Mouse (Mus musculus): ENCODE measurements at regions not wholly inside any gene's neighbourhood (a gene's known extent, or its start where the extent isn't known, plus 50 kb on each side); places are given as distances from the start of the nearest gene placed in this dataset.

DNA sequence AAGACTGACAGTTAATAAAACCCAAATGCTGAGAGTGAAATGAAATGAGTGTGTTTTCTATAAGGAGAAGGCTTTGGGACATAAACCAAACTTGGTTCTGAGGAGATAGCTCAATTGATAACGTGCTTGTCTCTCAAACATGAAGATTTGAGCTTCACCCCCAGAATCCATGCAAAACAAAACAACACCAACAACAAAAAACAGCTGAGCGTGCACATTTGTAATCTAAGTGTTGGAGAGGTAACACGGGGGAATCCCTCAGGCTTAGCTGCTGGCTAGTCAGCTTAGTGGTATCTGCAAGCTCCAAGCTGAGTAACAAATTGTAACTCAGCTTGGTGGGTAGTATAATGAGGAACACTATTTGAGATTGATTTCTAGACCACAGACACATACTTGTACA, 84.9 kb upstream of the Sash1 start:
- no peak overlapping the region for H3K4me2 ChIP-seq (ENCODE audit: low read depth, low read length)
- WGBS = 77% methylated on average over 3 of the region's 3 CpGs
- peaks cover 19% of the 10 kb centered on the region for H3K4me1 ChIP-seq (ENCODE audit: control insufficient read depth, insufficient read depth, low read length)
- no peaks in the 10 kb centered on the region for H3K27me3 ChIP-seq (ENCODE audit: control insufficient read depth, insufficient read depth, low read length)
- no peak for ATAC-seq (ENCODE audit: insufficient read depth, low FRiP score)
- no peak overlapping the region for H3K9ac ChIP-seq (ENCODE audit: low read length)
- H3K4me3 ChIP-seq (replicated peaks; ENCODE audit: low read length) = no peak overlapping the region
- no peak overlapping the region for H3K27ac ChIP-seq (ENCODE audit: low read length)
- H3K36me3 ChIP-seq (ENCODE audit: control insufficient read depth, insufficient read depth, low read length) = no peaks in the 10 kb centered on the region
- no peaks in the 10 kb centered on the region for H3K9me3 ChIP-seq (replicated peaks; ENCODE audit: control insufficient read depth, low read length)

DNA sequence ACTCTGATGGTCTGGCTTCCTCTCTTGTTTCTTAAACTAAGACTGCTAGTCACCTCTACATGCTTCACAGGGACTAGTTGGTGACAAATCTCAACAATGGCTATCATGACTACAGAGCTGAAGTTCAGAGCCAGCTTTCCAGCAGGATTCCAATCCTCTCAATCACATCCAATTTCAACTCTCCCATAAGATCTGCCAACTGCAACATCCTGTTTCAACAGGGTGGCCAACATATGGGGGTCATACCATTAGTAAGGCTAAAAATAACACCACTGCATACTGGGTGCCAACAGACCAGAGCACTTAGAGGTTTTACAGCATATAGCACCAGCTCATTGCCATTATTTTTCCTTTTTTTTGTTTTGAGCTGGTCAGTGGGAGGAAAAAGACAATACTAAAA, 83.7 kb upstream of the Sash1 start:
- no peak overlapping the region for H3K4me2 ChIP-seq (ENCODE audit: low read depth, low read length)
- H3K9ac ChIP-seq (ENCODE audit: low read length) = no peak overlapping the region
- H3K4me3 ChIP-seq (replicated peaks; ENCODE audit: low read length) = no peak overlapping the region
- H3K36me3 ChIP-seq (ENCODE audit: control insufficient read depth, insufficient read depth, low read length) = no peaks in the 10 kb centered on the region
- no peaks in the 10 kb centered on the region for H3K27me3 ChIP-seq (ENCODE audit: control insufficient read depth, insufficient read depth, low read length)
- no peak for ATAC-seq (ENCODE audit: insufficient read depth, low FRiP score)
- H3K4me1 ChIP-seq (ENCODE audit: control insufficient read depth, insufficient read depth, low read length) = peaks cover 19% of the 10 kb centered on the region
- no peaks in the 10 kb centered on the region for H3K9me3 ChIP-seq (replicated peaks; ENCODE audit: control insufficient read depth, low read length)
- H3K27ac ChIP-seq (ENCODE audit: low read length) = no peak overlapping the region

DNA sequence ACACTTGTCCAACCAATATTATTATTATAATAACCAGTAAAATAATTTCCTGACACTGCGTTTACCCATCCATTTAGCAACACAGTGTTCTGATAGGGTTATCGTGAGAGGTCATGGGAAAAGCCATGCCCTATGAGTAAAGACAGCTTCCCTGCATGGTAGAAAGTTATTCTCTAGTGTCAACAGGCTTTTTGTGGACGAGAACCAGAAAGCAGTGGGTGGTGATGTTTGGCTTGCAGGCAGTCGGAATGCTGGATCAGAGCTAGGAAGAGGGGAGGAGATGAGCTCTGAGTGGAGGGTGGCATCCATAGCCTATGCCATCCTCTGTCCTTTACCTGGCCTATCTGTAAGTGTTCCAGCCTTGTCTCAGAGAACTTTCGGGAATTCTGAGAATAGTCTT, 83.1 kb upstream of the Sash1 start:
- Histone ChIP-seq H3K4me2 (ENCODE audit: low read depth, low read length) (no peak overlapping the region), H3K27ac (ENCODE audit: low read length) (peak overlapping the region; percentile 76; the same call in 1 of the 2 replicates)

GRCm38 (mm10) chr10:8968276-8968923, 82.5 kb upstream of the Sash1 start:
- peak; percentile 35; the same call in 1 of the 2 replicates for ATAC-seq (ENCODE audit: insufficient read depth, low FRiP score)

More for the DNA sequence above, 83.1 kb upstream of the Sash1 start:
- no peaks in the 10 kb centered on the region for H3K27me3 ChIP-seq (ENCODE audit: control insufficient read depth, insufficient read depth, low read length)
- WGBS = 54% methylated on average over 5 of the region's 5 CpGs
- H3K9ac ChIP-seq (ENCODE audit: low read length) = no peak overlapping the region
- H3K36me3 ChIP-seq (ENCODE audit: control insufficient read depth, insufficient read depth, low read length) = no peaks in the 10 kb centered on the region
- H3K4me1 ChIP-seq (ENCODE audit: control insufficient read depth, insufficient read depth, low read length) = peaks cover 19% of the 10 kb centered on the region
- H3K4me3 ChIP-seq (replicated peaks; ENCODE audit: low read length) = no peak overlapping the region
- no peaks in the 10 kb centered on the region for H3K9me3 ChIP-seq (replicated peaks; ENCODE audit: control insufficient read depth, low read length)
- ATAC-seq (ENCODE audit: insufficient read depth, low FRiP score) = no peak

GRCm38 (mm10) chr10:8962921-8963320, 77.1 kb upstream of the Sash1 start:
- 70% methylated on average over 5 of the region's 5 CpGs for WGBS
- H3K36me3 ChIP-seq (ENCODE audit: control insufficient read depth, insufficient read depth, low read length) = no peaks in the 10 kb centered on the region
- 0 out of 2 replicates have a peak, but pooled peaks cover under 1% of the 10 kb centered on the region for H3K4me1 ChIP-seq (ENCODE audit: control insufficient read depth, insufficient read depth, low read length)
- no peaks in the 10 kb centered on the region for H3K9me3 ChIP-seq (replicated peaks; ENCODE audit: control insufficient read depth, low read length)
- no peak for ATAC-seq (ENCODE audit: insufficient read depth, low FRiP score)
- no peak overlapping the region for H3K4me2 ChIP-seq (ENCODE audit: low read depth, low read length)
- no peak overlapping the region for H3K4me3 ChIP-seq (replicated peaks; ENCODE audit: low read length)
- H3K27me3 ChIP-seq (ENCODE audit: control insufficient read depth, insufficient read depth, low read length) = no peaks in the 10 kb centered on the region
- no peak overlapping the region for H3K9ac ChIP-seq (ENCODE audit: low read length)
- no peak overlapping the region for H3K27ac ChIP-seq (ENCODE audit: low read length)

More at GRCm38 (mm10) chr10:8968276-8968923, 82.5 kb upstream of the Sash1 start:
- no peaks in the 10 kb centered on the region for H3K27me3 ChIP-seq (ENCODE audit: control insufficient read depth, insufficient read depth, low read length)
- no peak overlapping the region for H3K4me2 ChIP-seq (ENCODE audit: low read depth, low read length)
- H3K9ac ChIP-seq (ENCODE audit: low read length) = peak overlapping the region; percentile 4; the same call in 1 of the 2 replicates
- 30% methylated on average over 8 of the region's 8 CpGs for WGBS
- no peak overlapping the region for H3K4me3 ChIP-seq (replicated peaks; ENCODE audit: low read length)
- H3K36me3 ChIP-seq (ENCODE audit: control insufficient read depth, insufficient read depth, low read length) = no peaks in the 10 kb centered on the region
- peak overlapping the region; percentile 76 for H3K27ac ChIP-seq (ENCODE audit: low read length)
- H3K9me3 ChIP-seq (replicated peaks; ENCODE audit: control insufficient read depth, low read length) = no peaks in the 10 kb centered on the region
- peaks cover 19% of the 10 kb centered on the region for H3K4me1 ChIP-seq (ENCODE audit: control insufficient read depth, insufficient read depth, low read length)

GRCm38 (mm10) chr10:8960964-8961675, 75.2 kb upstream of the Sash1 start:
- no peak overlapping the region for H3K27ac ChIP-seq (ENCODE audit: low read length)
- WGBS = 57% methylated on average over 10 of the region's 10 CpGs

GRCm38 (mm10) chr10:8960275-8960960, 74.5 kb upstream of the Sash1 start:
- Histone ChIP-seq H3K9ac (ENCODE audit: low read length) (no peak overlapping the region), H3K27me3 (ENCODE audit: control insufficient read depth, insufficient read depth, low read length) (no peaks in the 10 kb centered on the region), H3K4me3 (replicated peaks; ENCODE audit: low read length) (no peak overlapping the region), H3K36me3 (ENCODE audit: control insufficient read depth, insufficient read depth, low read length) (no peaks in the 10 kb centered on the region), H3K4me2 (ENCODE audit: low read depth, low read length) (no peak overlapping the region), H3K27ac (ENCODE audit: low read length) (no peak overlapping the region), H3K4me1 (ENCODE audit: control insufficient read depth, insufficient read depth, low read length) (no peaks in the 10 kb centered on the region), H3K9me3 (replicated peaks; ENCODE audit: control insufficient read depth, low read length) (no peaks in the 10 kb centered on the region)
- WGBS = 85% methylated on average over 9 of the region's 9 CpGs
- ATAC-seq (ENCODE audit: insufficient read depth, low FRiP score) = no peak

More at GRCm38 (mm10) chr10:8960964-8961675, 75.2 kb upstream of the Sash1 start:
- H3K36me3 ChIP-seq (ENCODE audit: control insufficient read depth, insufficient read depth, low read length) = no peaks in the 10 kb centered on the region
- H3K4me3 ChIP-seq (replicated peaks; ENCODE audit: low read length) = no peak overlapping the region
- H3K4me1 ChIP-seq (ENCODE audit: control insufficient read depth, insufficient read depth, low read length) = no peaks in the 10 kb centered on the region
- H3K4me2 ChIP-seq (ENCODE audit: low read depth, low read length) = no peak overlapping the region
- H3K27me3 ChIP-seq (ENCODE audit: control insufficient read depth, insufficient read depth, low read length) = no peaks in the 10 kb centered on the region
- no peak overlapping the region for H3K9ac ChIP-seq (ENCODE audit: low read length)
- ATAC-seq (ENCODE audit: insufficient read depth, low FRiP score) = no peak
- no peaks in the 10 kb centered on the region for H3K9me3 ChIP-seq (replicated peaks; ENCODE audit: control insufficient read depth, low read length)

DNA sequence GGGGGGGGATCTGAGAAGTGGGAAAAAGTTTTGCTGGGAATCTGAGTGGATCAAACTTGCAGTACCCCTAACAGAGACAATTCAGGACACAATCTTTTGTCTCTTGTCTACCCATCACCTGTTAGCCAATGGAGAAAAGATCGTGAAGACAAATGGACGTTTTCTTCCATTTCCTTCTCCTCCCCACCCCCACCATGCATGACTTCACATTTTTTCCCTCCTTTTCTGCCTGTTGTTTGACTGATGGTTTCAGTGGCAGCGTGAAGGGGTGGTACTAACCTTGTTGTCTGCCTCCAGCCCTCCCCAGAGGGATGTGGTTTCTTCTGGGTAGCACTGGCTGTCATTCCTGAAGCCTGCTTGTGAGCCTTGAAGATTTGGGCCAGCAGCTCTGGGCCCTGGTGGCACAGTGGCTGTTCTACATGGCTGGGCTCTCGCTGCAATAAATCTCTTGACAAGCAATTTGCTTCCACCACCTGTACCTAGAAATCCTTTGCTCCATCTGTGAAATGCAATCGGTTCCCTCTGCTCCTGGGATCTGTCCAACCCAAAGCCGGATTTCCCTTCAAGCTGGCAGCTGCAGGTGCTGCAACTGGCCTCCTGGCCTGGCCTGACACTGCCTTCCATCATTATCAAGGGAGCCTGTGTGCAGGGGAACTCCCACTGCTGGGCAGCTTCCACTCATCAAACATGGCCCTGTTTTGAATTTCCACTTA, 69.8 kb upstream of the Sash1 start:
- whole genome bisulfite sequencing = 26% methylated on average over 6 of the region's 6 CpGs
- no peak overlapping the region for H3K27ac ChIP-seq (ENCODE audit: low read length)
- ATAC-seq (ENCODE audit: insufficient read depth, low FRiP score) = no peak

More for the DNA sequence above, 69.8 kb upstream of the Sash1 start:
- Histone ChIP-seq H3K4me2 (ENCODE audit: low read depth, low read length) (no peak overlapping the region), H3K9me3 (replicated peaks; ENCODE audit: control insufficient read depth, low read length) (no peaks in the 10 kb centered on the region), H3K27me3 (ENCODE audit: control insufficient read depth, insufficient read depth, low read length) (no peaks in the 10 kb centered on the region), H3K36me3 (ENCODE audit: control insufficient read depth, insufficient read depth, low read length) (no peaks in the 10 kb centered on the region), H3K9ac (ENCODE audit: low read length) (no peak overlapping the region), H3K4me3 (replicated peaks; ENCODE audit: low read length) (no peak overlapping the region), H3K4me1 (ENCODE audit: control insufficient read depth, insufficient read depth, low read length) (peaks cover 5% of the 10 kb centered on the region; the same call in 1 of the 2 replicates)
